Mouse (Mus musculus): ENCODE results near the gene Cnih1. TPM values are rescaled to one million over a fixed set of nuclear protein-coding genes. Genes with fewer than 3 reads are reported as not detected.
"Not testable (repeated sequence)": the region's sequence is repeated elsewhere in the genome, so short reads cannot be mapped to it uniquely, and the experiment has no call there.

Gene Cnih1
- total RNA-seq (2021) = 10 to 100 TPM; 53.9 to 58.2 TPM
- long read RNA-seq, experiment 1, transcript Cnih1-201 (5 exons, 1,538 nt) = major isoform, 47 of 49 reads
- long read RNA-seq, experiment 1, partial matches to known transcripts = 0 of 49 reads
- long read RNA-seq, experiment 1, other reads (novel, unspliced or antisense) = 2 of 49 reads
- long read RNA-seq, experiment 2, transcript Cnih1-201 (5 exons, 1,538 nt) = major isoform, 19 of 19 reads
- long read RNA-seq, experiment 2, partial matches to known transcripts = 0 of 19 reads
- long read RNA-seq, experiment 2, other reads (novel, unspliced or antisense) = 0 of 19 reads

DNA sequence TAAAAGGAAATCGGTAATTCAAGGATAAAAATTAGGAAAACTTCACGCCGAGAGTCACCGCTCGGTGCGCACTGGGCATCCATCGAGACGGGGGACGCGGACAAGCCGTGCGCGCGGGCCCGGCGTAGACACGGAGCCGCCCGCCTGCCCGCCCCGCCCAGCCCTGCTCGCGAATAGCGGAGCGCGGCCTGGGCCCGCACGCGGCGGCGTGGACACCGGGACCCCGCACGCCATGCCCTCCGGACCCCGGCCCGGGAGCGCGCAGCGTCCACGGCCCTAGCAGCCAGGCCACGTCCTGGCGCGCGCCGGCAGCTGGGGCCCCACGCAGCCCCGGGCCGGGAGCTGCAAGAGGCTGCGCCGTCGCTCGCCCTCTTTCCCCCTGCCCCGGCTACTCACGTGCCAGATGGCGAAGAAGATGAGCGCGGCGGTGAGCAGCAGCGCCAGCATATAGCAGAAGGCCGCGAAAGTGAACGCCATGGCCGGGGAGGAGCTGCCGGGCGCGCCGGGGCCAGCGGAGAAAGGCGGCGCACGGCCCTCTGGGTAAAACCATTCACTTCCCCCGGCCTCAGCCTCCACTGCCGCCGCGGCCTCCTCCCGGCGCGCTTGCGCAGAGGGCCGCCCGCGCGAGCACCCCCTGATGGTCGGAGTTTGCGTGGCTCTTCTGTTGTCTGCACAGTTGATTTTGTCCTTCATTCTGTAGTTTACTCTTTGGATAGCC, at the start of gene Cnih1:
Cnih1 (minus strand) TSS at position 625 of the 718 bp plus-strand sequence.
- DNase-seq = peak; percentile 93 to 94

DNA sequence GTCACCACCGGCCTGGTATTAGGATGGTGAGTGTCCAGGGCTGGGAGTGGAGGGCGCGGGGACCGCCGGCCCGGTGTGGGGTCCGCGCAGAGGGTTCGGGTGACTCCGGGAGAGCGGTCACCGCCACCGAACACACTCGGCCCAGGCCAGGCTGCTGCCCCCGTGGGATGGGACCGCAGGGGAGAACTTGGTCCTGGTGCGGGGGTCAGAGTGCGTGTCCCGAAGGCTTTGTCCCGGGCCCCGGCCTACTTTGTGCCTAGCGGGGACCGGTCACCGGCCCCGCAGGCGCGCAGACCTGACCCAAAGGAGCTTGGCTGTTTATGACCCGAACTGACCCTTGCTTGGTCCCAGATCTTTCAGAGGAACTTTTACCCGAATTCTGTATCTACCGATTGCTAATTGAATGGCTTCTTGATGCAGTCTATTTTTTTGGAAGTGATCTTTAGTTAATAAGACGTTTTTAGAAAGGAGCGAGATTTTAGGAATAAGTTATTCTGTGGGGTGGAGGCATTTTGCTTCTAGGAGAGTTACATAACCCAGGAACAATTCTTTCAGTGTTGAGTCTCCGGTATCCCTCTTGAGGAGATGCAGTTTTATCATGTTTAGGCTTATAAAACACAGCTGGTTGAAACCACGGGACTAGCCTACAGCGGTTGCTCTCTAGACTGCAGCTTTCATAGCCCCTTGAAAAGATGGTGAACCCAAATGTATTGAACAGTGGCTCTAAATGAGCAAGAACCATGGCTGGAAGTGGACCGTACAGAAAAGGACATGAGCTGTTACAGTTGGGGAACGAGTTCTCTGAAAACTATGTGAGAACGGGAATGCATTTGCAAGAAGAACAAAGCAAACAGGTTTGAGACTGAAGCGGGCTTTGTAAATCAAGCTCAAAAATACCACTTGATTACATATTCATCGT, 44.4 kb upstream of the Cnih1 start:
- no peak for DNase-seq

DNA sequence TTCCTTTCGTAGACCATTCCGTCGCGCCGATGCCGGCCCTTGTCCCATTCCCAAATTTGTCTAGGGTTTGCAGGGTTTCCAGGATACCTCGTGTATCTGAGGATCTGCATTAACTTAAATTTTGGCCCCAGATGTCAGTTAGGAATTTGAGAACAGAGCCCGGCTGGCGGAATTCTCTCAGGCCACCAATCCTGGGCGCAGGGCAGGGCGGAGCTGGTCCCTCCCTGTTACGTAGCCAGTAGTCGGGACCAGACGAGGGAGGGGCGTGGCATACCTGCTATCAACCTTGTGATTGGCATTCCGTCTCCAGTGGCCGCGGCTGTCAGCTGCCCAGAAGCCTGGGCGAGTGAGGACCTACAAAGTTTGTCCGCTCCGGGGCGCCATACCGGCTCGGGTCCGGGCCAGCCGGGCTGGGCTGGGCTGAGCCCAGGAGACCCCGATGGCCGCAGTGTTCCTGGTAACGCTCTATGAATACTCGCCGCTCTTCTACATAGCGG, 43.7 kb upstream of the Cnih1 start, which contains the start of gene Cgrrf1:
Cgrrf1 (plus strand) TSS at position 289 of the 497 bp plus-strand sequence.
- DNase-seq = peak; percentile 96 to 98

DNA sequence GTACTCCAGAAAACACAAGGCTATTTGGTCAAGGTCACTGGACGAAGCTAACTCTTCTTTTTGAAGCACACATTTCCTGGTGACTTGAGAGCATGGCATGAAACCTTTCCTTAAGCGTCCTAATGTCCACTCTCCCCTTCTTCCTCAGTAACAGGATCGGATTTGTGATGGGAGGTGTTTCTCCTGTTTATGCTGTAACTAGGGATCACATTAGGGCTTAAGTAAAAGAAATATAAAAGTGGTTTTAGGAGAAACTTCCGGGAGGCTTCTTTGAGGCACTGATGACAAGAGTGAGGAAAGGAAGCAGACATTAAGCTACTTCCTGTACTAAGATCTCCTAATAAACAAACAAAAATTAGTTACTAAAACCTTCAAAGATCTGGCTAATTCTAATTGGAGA, 43.1 kb upstream of the Cnih1 start:
- peak in 1 of 2 experiments; percentile 23 for DNase-seq

DNA sequence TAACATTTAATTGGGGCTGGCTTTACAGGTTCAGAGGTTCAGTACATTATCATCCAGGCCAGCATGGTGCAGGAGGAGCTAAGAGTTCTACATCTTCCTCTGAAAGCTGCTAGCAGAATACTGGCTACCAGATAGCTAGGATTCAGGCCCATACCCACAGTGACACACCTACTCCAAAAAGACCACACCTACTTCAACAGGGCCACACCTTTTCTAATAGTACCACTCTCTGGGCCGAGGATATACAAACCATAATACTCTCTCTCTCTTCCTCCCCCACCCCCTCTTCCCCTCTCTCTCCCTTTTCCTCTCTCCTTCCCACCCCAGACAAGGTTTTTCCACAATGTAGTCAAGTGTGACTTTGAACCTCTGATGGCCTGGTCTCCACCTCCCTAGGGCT, 39.2 kb upstream of the Cnih1 start:
- DNase-seq = no peak

DNA sequence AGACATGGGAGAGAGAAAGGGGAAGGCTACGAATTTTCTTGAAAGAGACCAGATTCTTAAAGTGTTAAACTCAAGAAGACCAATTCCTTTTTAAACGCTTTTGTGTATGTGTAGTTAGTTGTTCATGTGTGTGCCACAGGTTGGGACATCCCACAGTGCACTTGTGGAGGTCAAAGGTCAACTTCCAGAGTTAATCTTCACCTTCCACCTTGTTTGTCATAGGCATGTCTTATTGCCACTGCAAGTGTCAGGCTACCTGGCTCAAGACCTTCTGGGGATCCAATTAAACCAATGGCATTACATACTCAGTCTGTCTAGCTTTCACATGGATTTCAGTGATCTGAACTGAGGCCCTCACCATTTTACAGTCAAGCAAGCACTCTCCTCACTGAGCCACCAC, 35.8 kb upstream of the Cnih1 start:
- DNase-seq = no peak

DNA sequence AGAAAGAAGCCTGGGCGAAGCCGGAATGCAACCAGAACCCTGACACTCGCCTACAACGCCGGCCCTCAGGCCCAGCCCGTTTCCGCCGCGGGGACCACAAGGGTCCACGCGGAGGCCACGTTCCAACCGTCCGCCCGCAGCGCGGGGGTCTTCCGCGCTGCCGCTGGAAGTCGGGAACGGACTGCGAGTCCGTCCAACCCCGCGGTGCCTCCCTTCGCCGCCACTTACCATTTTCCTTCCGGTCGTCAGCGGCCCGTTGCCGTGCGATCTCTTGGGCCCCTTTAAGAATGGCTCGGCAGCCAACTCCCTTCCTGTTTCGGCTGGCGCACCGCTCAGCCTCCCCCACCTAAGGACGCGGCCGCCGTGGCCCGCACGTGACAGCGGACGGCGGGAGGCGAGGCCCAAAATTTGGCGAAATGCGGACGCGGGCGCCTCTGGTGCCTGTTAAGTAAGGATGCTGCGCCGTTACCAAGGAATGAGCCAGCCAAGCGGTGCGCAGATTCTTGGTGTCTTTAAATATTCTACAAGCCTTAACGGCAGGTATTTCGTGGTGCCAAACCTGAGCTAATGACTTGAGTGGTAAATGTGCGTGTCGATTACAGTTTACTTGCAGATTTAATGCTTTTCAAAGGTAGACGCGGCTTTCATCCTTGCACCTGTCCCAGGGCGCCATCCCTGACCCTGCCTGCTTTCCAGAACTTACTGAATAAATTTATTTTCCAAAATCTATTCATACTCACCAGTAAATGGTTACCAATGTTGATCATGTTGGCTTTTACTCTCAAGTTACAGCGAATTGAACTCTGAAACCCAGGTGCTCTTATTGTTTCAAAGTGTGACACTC, 33.9 kb upstream of the Cnih1 start, which contains the start of gene Gmfb:
Gmfb (minus strand) TSS at position 370 of the 844 bp plus-strand sequence.
- peak; percentile 97 to 98 for DNase-seq

DNA sequence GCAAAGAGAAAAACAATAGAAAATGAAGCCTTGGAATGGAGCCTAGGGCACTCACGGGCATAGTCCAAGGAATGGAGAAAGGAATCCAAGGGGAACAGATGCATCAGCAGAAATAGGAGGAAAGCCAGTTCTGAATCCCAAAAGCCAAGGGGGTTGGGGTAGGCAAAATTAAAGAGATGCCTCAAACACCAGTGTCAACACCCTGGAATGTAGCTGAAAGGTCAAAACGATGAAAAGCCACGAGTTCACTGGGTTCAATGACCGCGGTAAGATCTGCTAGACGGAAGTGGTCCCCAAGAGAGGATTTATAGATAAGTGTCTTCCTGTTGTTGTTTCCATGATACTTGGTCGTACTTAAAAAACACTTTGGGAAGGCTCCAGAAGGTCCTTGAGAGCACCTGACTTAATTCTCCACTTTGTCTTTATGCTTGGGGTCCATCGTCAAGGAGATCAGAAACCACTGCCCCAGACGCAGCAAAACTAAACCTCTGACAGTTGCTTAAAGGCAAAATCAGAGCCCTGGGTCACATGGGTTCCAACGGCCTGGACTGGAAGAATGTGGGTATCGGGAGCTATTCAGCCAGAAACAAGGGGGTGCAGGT, 33.2 kb upstream of the Cnih1 start:
- peak; percentile 27 to 55 for DNase-seq

DNA sequence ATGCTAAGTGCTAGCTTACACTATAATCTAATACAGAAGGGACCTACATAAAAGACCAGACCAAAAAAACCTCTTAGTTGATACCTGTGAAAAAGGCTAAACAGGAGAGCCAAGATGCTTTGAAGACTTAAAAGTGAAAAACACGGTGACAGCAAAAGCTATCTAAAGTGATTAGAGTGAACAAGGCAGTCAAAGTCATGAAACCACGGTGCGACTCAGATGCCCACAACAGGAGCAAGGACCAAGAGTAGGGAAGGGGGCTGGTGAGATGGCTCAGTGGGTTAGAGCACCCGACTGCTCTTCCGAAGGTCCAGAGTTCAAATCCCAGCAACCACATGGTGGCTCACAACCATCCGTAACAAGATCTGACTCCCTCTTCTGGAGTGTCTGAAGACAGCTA, 31.8 kb upstream of the Cnih1 start:
- DNase-seq = not testable (repeated sequence)

DNA sequence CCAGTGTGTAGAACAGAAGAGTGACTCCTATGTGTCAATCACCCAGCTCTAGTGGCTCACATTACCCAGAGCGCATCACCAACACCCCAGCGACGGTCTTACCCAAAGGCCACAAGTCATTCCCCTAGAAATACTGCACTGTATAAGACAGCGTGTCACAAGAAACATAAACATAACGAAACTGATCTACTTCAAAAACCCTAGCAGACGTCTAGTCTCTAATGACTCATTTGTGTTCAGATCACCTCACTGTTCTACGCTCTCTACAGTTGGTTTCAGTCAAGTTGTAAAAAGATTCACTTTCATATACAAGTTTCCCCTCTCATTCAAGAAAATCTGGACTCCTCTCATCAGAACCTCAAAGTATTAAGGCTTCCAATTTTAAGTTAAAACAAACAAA, 30.5 kb upstream of the Cnih1 start:
- DNase-seq = no peak

DNA sequence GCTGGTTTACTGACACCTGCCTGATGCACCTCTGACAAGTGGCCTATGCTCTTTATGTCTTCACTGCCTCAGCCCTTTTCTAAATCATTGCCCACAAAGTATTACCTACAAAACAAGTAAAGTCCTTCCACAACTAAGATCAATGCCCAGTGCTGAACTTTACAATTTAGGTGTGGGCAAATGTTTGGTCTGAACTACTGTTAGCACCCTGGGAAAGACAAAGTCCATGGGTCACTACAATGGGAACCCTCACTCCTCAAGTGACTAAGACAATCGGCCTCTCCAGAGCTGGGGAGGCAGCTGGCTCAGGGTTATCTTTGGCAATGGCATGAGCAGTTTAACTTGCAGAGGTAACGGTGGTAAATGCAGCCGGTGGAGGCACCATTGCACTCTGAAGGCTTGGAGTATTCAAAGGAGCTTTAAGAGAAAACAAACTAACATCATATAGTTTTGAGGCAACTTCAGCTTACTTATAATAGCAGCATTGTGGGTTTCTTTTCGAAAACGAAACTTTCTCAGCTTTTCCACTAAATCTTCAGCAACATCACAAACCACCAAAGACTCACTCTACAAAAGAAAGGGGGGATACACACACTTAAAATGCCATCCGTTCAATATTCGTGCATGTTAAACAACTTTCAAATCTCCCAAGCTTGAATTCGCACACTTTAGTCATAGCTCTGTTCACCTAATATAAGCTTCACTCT, 28.9 kb upstream of the Cnih1 start:
- DNase-seq = no peak

DNA sequence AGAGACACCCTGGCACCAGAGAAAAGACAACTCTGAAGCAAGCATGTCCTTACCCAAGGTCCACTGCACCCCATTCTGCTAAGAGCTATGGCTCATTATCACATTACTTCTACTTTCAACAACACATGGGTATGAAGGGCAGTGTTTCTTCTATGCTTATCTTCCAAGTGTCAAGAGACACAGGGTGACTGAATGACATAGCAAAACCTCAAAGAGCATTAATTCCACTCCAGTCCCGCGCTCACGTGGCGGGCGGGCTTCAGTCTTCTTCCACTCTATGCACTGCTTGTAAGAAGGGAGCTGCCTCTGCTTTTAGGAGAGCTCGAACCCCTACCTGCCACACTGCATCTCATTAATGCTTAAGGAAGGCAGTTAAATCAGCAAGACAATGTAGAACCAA, 27.4 kb upstream of the Cnih1 start:
- no peak for DNase-seq

DNA sequence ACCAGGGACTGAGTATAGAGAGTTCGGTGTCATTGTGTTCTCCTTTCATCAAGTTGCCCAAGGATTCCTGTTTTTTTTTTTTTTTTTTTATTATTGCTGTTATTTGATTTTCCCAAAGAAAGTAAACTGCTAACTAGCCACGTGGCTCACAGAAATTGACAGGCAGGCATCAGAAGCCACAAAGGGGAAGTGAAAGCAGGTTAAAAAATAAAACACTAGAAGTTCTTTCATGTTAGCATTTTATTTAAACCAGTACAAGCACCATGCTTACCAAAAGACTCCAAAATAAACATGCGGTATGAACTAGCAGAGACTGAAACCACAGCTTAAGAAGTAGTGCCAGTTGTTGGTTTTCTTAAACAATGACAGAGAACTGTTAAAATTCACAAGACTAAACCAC, 19.7 kb upstream of the Cnih1 start:
- no peak for DNase-seq

DNA sequence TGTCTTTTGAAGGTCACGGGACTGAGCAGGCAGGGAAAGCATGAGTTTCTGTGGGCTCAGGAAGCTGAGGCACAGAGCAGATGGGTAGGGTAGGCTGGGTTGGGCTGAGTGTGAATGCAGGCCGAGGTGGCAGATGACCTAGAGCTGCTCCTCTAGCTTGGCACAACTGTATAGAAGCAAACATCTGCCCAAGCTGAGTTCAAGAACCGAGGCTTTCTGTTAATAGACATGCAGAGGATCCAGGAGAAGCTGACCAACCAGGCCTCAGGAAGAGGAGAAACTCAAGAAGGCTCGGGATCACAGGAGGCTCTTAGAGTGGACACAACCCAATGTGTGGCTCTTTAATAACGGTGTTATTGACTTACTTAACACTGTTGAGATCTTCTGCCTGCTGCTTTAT, 18.0 kb upstream of the Cnih1 start:
- no peak for DNase-seq

DNA sequence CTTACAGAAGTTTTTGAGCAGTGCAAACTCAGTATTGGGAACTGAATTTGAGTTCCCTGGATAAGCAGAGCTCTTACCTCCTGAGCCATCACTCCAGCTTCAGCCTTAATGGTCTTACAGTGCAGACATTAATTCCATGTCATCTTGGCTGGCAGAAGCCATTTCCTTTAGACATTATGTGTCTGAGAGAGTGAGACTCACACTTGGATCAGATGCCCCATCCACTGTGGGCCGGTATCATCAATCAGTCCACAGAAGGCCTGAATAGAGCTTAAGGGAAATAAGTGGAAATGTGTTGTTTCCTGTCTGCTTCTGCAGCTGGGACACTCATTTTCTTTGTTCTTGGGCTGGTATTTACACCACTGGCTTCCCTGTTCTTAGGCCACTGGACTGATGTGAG, 15.6 kb upstream of the Cnih1 start:
- DNase-seq = no peak

DNA sequence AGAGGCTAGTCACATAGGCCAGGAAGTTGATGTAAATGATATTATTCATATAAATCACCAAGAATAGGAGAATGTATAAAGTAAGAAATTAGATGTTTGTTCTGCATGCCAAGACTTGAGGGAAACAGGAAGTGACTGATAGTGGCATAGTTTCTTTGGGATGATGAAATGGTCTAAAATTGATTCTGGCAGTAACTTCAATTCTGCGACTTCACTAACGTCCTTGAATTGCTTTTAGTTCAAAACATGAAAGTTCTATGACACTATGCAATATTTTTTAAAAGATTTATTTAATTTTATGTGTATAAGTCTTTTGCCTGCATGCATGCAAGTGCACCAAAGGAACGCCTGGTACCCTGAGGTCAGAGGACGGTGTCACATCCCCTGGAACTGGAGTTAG, 15.0 kb upstream of the Cnih1 start:
- DNase-seq = no peak

DNA sequence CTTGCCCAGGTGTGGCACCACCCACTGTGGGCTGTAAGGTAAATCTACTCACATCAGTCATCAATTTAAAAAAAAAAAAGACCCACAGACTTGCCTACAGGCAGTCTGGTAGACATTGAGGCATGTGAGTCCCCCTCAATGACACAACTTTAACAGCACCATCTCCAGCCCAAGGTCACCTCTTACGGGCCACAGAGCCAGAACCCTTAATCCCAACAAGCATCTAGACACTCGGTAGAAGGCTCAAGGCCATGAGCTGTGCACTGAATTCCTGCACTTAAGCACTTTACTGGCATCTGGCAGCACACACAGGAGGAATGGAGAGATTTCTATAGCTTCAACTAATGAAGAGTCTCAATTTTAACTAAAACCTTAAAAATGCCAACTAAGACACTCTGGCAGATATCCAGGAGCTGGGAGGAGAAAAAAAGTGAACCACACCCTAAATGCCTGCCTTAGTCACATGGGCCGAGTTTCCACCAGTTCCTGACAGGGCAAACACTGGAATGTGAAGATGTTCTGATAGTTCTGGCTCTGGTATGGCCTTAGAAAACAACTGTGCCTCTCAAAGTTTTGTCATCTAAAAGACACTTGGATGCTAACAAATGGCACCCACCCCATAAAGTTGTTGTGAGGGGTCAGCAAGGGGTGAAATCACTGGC, 12.6 kb upstream of the Cnih1 start:
- DNase-seq = no peak

DNA sequence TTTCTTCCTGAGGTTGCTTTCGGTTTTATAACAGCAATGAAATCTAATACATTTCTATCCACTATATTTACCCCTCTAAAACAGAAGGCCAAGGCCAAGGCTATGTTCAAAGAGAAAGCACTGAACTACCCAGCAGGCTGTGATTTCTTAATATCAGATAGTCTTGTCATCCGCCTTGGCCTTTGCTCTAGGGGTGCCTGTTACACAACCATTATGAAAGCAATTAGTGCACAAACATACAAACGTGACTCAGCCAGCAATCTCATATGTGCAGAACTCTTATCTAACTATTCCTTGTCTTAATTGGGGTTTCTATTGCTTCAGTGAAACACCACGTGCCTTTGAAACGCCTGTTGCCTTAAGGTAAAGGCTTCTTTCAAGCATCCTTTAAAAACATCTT, 5.9 kb upstream of the Cnih1 start:
- DNase-seq = no peak

DNA sequence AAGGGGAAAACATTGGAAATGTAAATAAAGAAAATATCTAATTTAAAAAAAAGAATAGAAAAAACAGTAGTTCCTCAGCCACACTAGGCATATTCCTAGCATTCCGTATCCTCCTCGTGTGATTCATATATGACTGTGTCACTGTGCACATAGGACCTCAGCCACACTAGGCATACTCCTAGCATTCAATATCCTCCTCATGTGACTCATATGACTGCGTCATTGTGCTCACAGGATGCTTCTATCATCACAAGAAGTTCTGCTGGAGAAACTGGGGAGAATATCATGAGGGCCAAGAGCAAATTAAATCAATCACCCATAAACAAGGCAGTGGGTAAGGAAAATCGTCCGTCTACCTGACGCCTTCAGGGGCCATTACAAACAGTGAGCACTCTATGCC, 2.5 kb upstream of the Cnih1 start:
- no peak for DNase-seq

DNA sequence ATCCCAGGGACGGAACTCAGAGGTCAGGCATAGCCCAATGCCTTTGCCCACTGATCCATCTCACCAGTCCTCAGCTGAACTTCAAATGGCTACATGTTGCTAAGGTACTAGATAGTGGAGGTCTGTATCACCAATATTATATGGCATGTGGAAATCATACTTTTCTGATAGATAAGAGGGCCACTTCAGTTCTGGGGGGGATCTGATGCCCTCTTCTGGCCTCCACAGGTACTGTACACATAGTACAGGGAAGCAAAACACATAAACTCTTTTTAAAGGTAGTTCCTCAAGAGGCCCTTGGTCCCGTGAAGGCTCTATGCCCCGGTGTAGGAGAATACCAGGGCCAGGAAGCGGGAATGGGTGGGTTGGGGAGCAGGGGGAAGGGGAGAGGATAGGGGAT, 2.1 kb upstream of the Cnih1 start:
- DNase-seq = no peak
